Mouse (Mus musculus) limb, embryonic 13.5 days (tissue): ENCODE results near the gene Sec14l4. TPM values are rescaled to one million over a fixed set of nuclear protein-coding genes. Genes with fewer than 3 reads are reported as not detected.

Experiments used
- ATAC-seq: fragments of 200-750 bp; cut with Nextera tagmentation; 2 replicates; pipeline ENCODE4 v1.8.0; 2017; ENCODE audit warnings: low read depth, moderate number of reproducible peaks, moderate TSS enrichment; ENCODE audit not compliant: low FRiP score
- H3K27ac ChIP-seq: fragments of 300-500 bp; sonication (generic); 2 replicates; pipeline ENCODE4 v1.5.1; 2015; ENCODE audit warnings: inconsistent platforms, mild to moderate bottlenecking, moderate library complexity
- H3K27me3 ChIP-seq: fragments of 300-500 bp; sonication (generic); 2 replicates; pipeline ENCODE4 v1.6.1; 2015; ENCODE audit warnings: mild to moderate bottlenecking, inconsistent platforms
- H3K36me3 ChIP-seq: fragments of 300-500 bp; sonication (generic); 2 replicates; pipeline ENCODE4 v1.6.1; 2015; ENCODE audit warnings: inconsistent platforms, mild to moderate bottlenecking, moderate library complexity
- H3K4me1 ChIP-seq: fragments of 300-500 bp; sonication (generic); 2 replicates; pipeline ENCODE4 v1.6.1; 2015; ENCODE audit warnings: inconsistent platforms
- H3K4me2 ChIP-seq: fragments of 300-500 bp; sonication (generic); replicated peaks from 2 replicates; pipeline ENCODE4 v1.6.1; 2015; ENCODE audit warnings: inconsistent platforms, mild to moderate bottlenecking, moderate library complexity
- H3K4me3 ChIP-seq: fragments of 300-500 bp; sonication (generic); 2 replicates; pipeline ENCODE4 v1.5.1; 2015; ENCODE audit warnings: moderate library complexity, mild to moderate bottlenecking, inconsistent platforms
- H3K9ac ChIP-seq: fragments of 300-500 bp; sonication (generic); 2 replicates; pipeline ENCODE4 v1.6.1; 2015; ENCODE audit warnings: mild to moderate bottlenecking, inconsistent platforms
- H3K9me3 ChIP-seq: fragments of 300-500 bp; sonication (generic); 2 replicates; pipeline ENCODE4 v1.6.1; 2016; ENCODE audit warnings: inconsistent platforms
- WGBS: fragments of 180-500 bp; shearing (Covaris S2); methylation state at CpG from one replicate; pipeline ENCODE4 v1.1.7; 2015; 5-methylcytosine and 5-hydroxymethylcytosine counted together
- polyA plus RNA-seq: library from polyadenylated mRNA; unstranded; fragments of >200 nt; fragmentation: Nextera tagmentation; extraction: Ambion mirVana; gene quantifications from 2 replicates; pipeline ENCODE4 v1.2.1, GENCODE M21; 2015

Gene Sec14l4
- polyA plus RNA-seq, 1 experiment from 2014 or later: 0.09 TPM

- Histone ChIP-seq H3K27me3 (peaks cover 24% of the 10 kb centered on the region), H3K36me3 (no peaks in the 10 kb centered on the region), H3K9me3 (no peaks in the 10 kb centered on the region), H3K27ac (no peak overlapping the region), H3K4me2 (no peak overlapping the region), H3K4me1 (no peaks in the 10 kb centered on the region), H3K9ac (peak overlapping the region; percentile 19; the same call in 1 of the 2 replicates), H3K4me3 (no peak overlapping the region)
- ATAC-seq: no peak
- WGBS: 38% methylated on average over 12 of the region's 12 CpGs
Measured at GRCm38 (mm10) chr11:4031961-4032360, 699 bp downstream of the Sec14l4 start.

GRCm38 (mm10) chr11:4033471-4033870, 2.2 kb downstream of the Sec14l4 start:
- no peak overlapping the region for H3K4me3 ChIP-seq
- 52% methylated on average over 7 of the region's 7 CpGs for WGBS
- no peak for ATAC-seq

GRCm38 (mm10) chr11:4034169-4034568, 2.9 kb downstream of the Sec14l4 start:
- H3K4me1 ChIP-seq: no peaks in the 10 kb centered on the region
- H3K9me3 ChIP-seq: no peaks in the 10 kb centered on the region
- H3K4me2 ChIP-seq: no peak overlapping the region
- H3K4me3 ChIP-seq: no peak overlapping the region
- no peak for ATAC-seq
- peaks cover 24% of the 10 kb centered on the region for H3K27me3 ChIP-seq
- no peak overlapping the region for H3K9ac ChIP-seq
- no peak overlapping the region for H3K27ac ChIP-seq
- 83% methylated on average over 4 of the region's 4 CpGs for WGBS
- no peaks in the 10 kb centered on the region for H3K36me3 ChIP-seq

More at GRCm38 (mm10) chr11:4033471-4033870, 2.2 kb downstream of the Sec14l4 start:
- H3K9me3 ChIP-seq: no peaks in the 10 kb centered on the region
- no peaks in the 10 kb centered on the region for H3K4me1 ChIP-seq
- H3K36me3 ChIP-seq: no peaks in the 10 kb centered on the region
- no peak overlapping the region for H3K27ac ChIP-seq
- peaks cover 24% of the 10 kb centered on the region for H3K27me3 ChIP-seq
- H3K4me2 ChIP-seq: no peak overlapping the region
- H3K9ac ChIP-seq: no peak overlapping the region

- H3K4me2 ChIP-seq: no peak overlapping the region
- no peak for ATAC-seq
- H3K27me3 ChIP-seq: peaks cover 24% of the 10 kb centered on the region
- H3K4me1 ChIP-seq: no peaks in the 10 kb centered on the region
- H3K27ac ChIP-seq: no peak overlapping the region
- no peak overlapping the region for H3K4me3 ChIP-seq
- no peaks in the 10 kb centered on the region for H3K36me3 ChIP-seq
- H3K9ac ChIP-seq: no peak overlapping the region
- WGBS: 59% methylated on average over 18 of the region's 18 CpGs
- H3K9me3 ChIP-seq: no peaks in the 10 kb centered on the region
Measured at GRCm38 (mm10) chr11:4035116-4035892, 4.0 kb downstream of the Sec14l4 start.

GRCm38 (mm10) chr11:4035916-4036315, 4.7 kb downstream of the Sec14l4 start:
- no peaks in the 10 kb centered on the region for H3K36me3 ChIP-seq
- no peaks in the 10 kb centered on the region for H3K4me1 ChIP-seq
- ATAC-seq: no peak
- no peak overlapping the region for H3K9ac ChIP-seq
- H3K27me3 ChIP-seq: peaks cover 22% of the 10 kb centered on the region
- no peak overlapping the region for H3K27ac ChIP-seq
- 89% methylated on average over 6 of the region's 6 CpGs for WGBS
- H3K4me3 ChIP-seq: no peak overlapping the region
- no peak overlapping the region for H3K4me2 ChIP-seq
- H3K9me3 ChIP-seq: no peaks in the 10 kb centered on the region

GRCm38 (mm10) chr11:4036365-4037084, 5.3 kb downstream of the Sec14l4 start:
- H3K36me3 ChIP-seq: no peaks in the 10 kb centered on the region
- WGBS: 67% methylated on average over 9 of the region's 9 CpGs
- no peak overlapping the region for H3K4me2 ChIP-seq
- no peak for ATAC-seq
- no peak overlapping the region for H3K27ac ChIP-seq
- H3K4me1 ChIP-seq: no peaks in the 10 kb centered on the region
- no peaks in the 10 kb centered on the region for H3K9me3 ChIP-seq
- H3K9ac ChIP-seq: no peak overlapping the region
- peaks cover 16% of the 10 kb centered on the region for H3K27me3 ChIP-seq
- H3K4me3 ChIP-seq: no peak overlapping the region

GRCm38 (mm10) chr11:4039951-4040350, 8.7 kb downstream of the Sec14l4 start:
- no peaks in the 10 kb centered on the region for H3K36me3 ChIP-seq

GRCm38 (mm10) chr11:4041123-4041625, 9.9 kb downstream of the Sec14l4 start:
- Histone ChIP-seq H3K36me3 (no peaks in the 10 kb centered on the region), H3K4me2 (no peak overlapping the region), H3K9ac (no peak overlapping the region), H3K27me3 (no peaks in the 10 kb centered on the region), H3K9me3 (no peaks in the 10 kb centered on the region), H3K27ac (no peak overlapping the region), H3K4me3 (no peak overlapping the region), H3K4me1 (no peaks in the 10 kb centered on the region)
- 81% methylated on average over 6 of the region's 6 CpGs for WGBS
- no peak for ATAC-seq

More at GRCm38 (mm10) chr11:4039951-4040350, 8.7 kb downstream of the Sec14l4 start:
- H3K4me1 ChIP-seq: no peaks in the 10 kb centered on the region
- H3K4me2 ChIP-seq: no peak overlapping the region
- no peaks in the 10 kb centered on the region for H3K27me3 ChIP-seq
- ATAC-seq: no peak
- 88% methylated on average over 4 of the region's 4 CpGs for WGBS
- H3K9ac ChIP-seq: no peak overlapping the region
- no peaks in the 10 kb centered on the region for H3K9me3 ChIP-seq
- H3K4me3 ChIP-seq: no peak overlapping the region
- no peak overlapping the region for H3K27ac ChIP-seq

- Histone ChIP-seq H3K9me3 (no peaks in the 10 kb centered on the region), H3K9ac (no peak overlapping the region), H3K4me2 (no peak overlapping the region), H3K4me3 (no peak overlapping the region), H3K4me1 (no peaks in the 10 kb centered on the region), H3K27me3 (no peaks in the 10 kb centered on the region), H3K36me3 (no peaks in the 10 kb centered on the region), H3K27ac (no peak overlapping the region)
- ATAC-seq: no peak
- 90% methylated on average over 7 of the region's 7 CpGs for WGBS
Measured at GRCm38 (mm10) chr11:4043081-4043480, 11.8 kb downstream of the Sec14l4 start.

- no peak overlapping the region for H3K27ac ChIP-seq
- no peak overlapping the region for H3K4me2 ChIP-seq
- H3K4me1 ChIP-seq: no peaks in the 10 kb centered on the region
- H3K9ac ChIP-seq: no peak overlapping the region
- 77% methylated on average over 5 of the region's 5 CpGs for WGBS
- H3K4me3 ChIP-seq: no peak overlapping the region
- no peaks in the 10 kb centered on the region for H3K27me3 ChIP-seq
- no peak for ATAC-seq
- H3K9me3 ChIP-seq: no peaks in the 10 kb centered on the region; the same call in 1 of the 2 replicates
- H3K36me3 ChIP-seq: no peaks in the 10 kb centered on the region
Measured at GRCm38 (mm10) chr11:4046526-4046925, 15.3 kb downstream of the Sec14l4 start.

GRCm38 (mm10) chr11:4047766-4048165, 16.5 kb downstream of the Sec14l4 start:
- Histone ChIP-seq H3K27ac (no peak overlapping the region), H3K27me3 (no peaks in the 10 kb centered on the region), H3K4me3 (no peak overlapping the region), H3K4me1 (no peaks in the 10 kb centered on the region), H3K9ac (no peak overlapping the region), H3K36me3 (no peaks in the 10 kb centered on the region), H3K9me3 (no peaks in the 10 kb centered on the region; the same call in 1 of the 2 replicates), H3K4me2 (no peak overlapping the region)
- 97% methylated on average over 2 of the region's 2 CpGs for WGBS
- ATAC-seq: no peak

GRCm38 (mm10) chr11:4048438-4048837, 17.2 kb downstream of the Sec14l4 start:
- no peak overlapping the region for H3K4me3 ChIP-seq
- 81% methylated on average over 6 of the region's 6 CpGs for WGBS
- H3K4me1 ChIP-seq: no peaks in the 10 kb centered on the region
- no peak for ATAC-seq
- no peaks in the 10 kb centered on the region for H3K27me3 ChIP-seq
- no peak overlapping the region for H3K27ac ChIP-seq
- H3K36me3 ChIP-seq: no peaks in the 10 kb centered on the region
- H3K4me2 ChIP-seq: no peak overlapping the region
- H3K9ac ChIP-seq: no peak overlapping the region
- no peaks in the 10 kb centered on the region; the same call in 1 of the 2 replicates for H3K9me3 ChIP-seq
